Mouse (Mus musculus) stomach, postnatal 0 days (tissue): ENCODE measurements around the gene Itga2. TPM values are rescaled to one million over a fixed set of nuclear protein-coding genes. Genes with fewer than 3 reads are reported as not detected.

Source experiments
- ATAC-seq: fragments of 200-750 bp; cut with Nextera tagmentation; 2 replicates; pipeline ENCODE4 v1.8.0; 2017; ENCODE audit not compliant: low FRiP score, low TSS enrichment
- DNase-seq: peaks from one replicate; pipeline ENCODE4 v3.0.0-alpha.2; 2016; ENCODE audit warnings: low spot score
- H3K27ac ChIP-seq: fragments of 300-500 bp; sonication (generic); replicated peaks from 2 replicates; pipeline ENCODE4 v1.5.1; 2014; ENCODE audit warnings: mild to moderate bottlenecking, control low read depth
- H3K27me3 ChIP-seq: fragments of 300-500 bp; sonication (generic); 2 replicates; pipeline ENCODE4 v1.6.1; 2014; ENCODE audit warnings: low read length; ENCODE audit not compliant: control insufficient read depth, insufficient read depth
- H3K36me3 ChIP-seq: fragments of 300-500 bp; sonication (generic); 2 replicates; pipeline ENCODE4 v1.6.1; 2014; ENCODE audit warnings: low read length, mixed read lengths; ENCODE audit not compliant: control insufficient read depth, insufficient read depth
- H3K4me1 ChIP-seq: fragments of 300-500 bp; sonication (generic); replicated peaks from 2 replicates; pipeline ENCODE4 v1.6.1; 2014; ENCODE audit warnings: antibody characterized with exemption; ENCODE audit not compliant: control insufficient read depth, insufficient read depth
- H3K4me2 ChIP-seq: fragments of 300-500 bp; sonication (generic); replicated peaks from 2 replicates; pipeline ENCODE4 v1.6.1; 2014; ENCODE audit warnings: low read depth, mild to moderate bottlenecking, control low read depth, moderate library complexity
- H3K4me3 ChIP-seq: fragments of 300-500 bp; sonication (generic); 2 replicates; pipeline ENCODE4 v1.5.1; 2014; ENCODE audit warnings: low read depth, low read length, control low read depth
- H3K9ac ChIP-seq: fragments of 300-500 bp; sonication (generic); 2 replicates; pipeline ENCODE4 v1.6.1; 2014; ENCODE audit warnings: mild to moderate bottlenecking, low read length, control low read depth, mixed read lengths
- H3K9me3 ChIP-seq: fragments of 300-500 bp; sonication (generic); 2 replicates; pipeline ENCODE4 v1.6.1; 2016; ENCODE audit warnings: low read length; ENCODE audit not compliant: control insufficient read depth
- CTCF ChIP-seq: IDR thresholded peaks from 2 replicates; pipeline ENCODE4 v1.5.1; 2016; ENCODE audit warnings: antibody characterized with exemption, low read depth, mild to moderate bottlenecking, moderate library complexity
- EP300 ChIP-seq: optimal IDR thresholded peaks from 2 replicates; pipeline ENCODE3; 2016; ENCODE audit warnings: antibody characterized with exemption
- WGBS: fragments of 180-500 bp; shearing (Covaris S2); extraction: QIAGEN DNeasy Blood & Tissue Kit; methylation state at CpG from one replicate; pipeline ENCODE4 v1.1.7; 2014; 5-methylcytosine and 5-hydroxymethylcytosine counted together
- polyA plus RNA-seq: library from polyadenylated mRNA; unstranded; fragments of >200 nt; fragmentation: Nextera tagmentation; extraction: Ambion mirVana; gene quantifications from 2 replicates; pipeline ENCODE4 v1.2.1, GENCODE M21; 2015

Itga2 gene
- polyA plus RNA-seq, 1 experiment from 2014 or later: 4.4 TPM

- no peak for DNase-seq
- TF ChIP-seq EP300 (no peak), CTCF (no peak)
- Histone ChIP-seq H3K4me3 (no peak overlapping the region), H3K9me3 (no peaks in the 10 kb centered on the region), H3K27me3 (no peaks in the 10 kb centered on the region), H3K9ac (no peak overlapping the region), H3K4me1 (no peaks in the 10 kb centered on the region), H3K27ac (no peak overlapping the region), H3K36me3 (no peaks in the 10 kb centered on the region), H3K4me2 (no peak overlapping the region)
- WGBS: 46% methylated on average over 5 of the region's 5 CpGs
- ATAC-seq: no peak
Measured at GRCm38 (mm10) chr13:114809624-114810210, 122.2 kb downstream of the Itga2 start.

GRCm38 (mm10) chr13:114802971-114803370 lies 128.9 kb downstream of the Itga2 start:
- no peak overlapping the region for H3K4me2 ChIP-seq
- TF ChIP-seq CTCF: no peak
- TF ChIP-seq EP300: no peak
- H3K9me3 ChIP-seq: no peaks in the 10 kb centered on the region
- ATAC-seq (no peak), DNase-seq (no peak)
- H3K27ac ChIP-seq: no peak overlapping the region
- 66% methylated on average over 2 of the region's 2 CpGs for WGBS
- H3K27me3 ChIP-seq: no peaks in the 10 kb centered on the region
- H3K4me3 ChIP-seq: no peak overlapping the region
- H3K36me3 ChIP-seq: no peaks in the 10 kb centered on the region
- H3K4me1 ChIP-seq: no peaks in the 10 kb centered on the region
- H3K9ac ChIP-seq: no peak overlapping the region

- Histone ChIP-seq H3K27ac (no peak overlapping the region), H3K9me3 (no peaks in the 10 kb centered on the region), H3K9ac (no peak overlapping the region), H3K36me3 (no peaks in the 10 kb centered on the region), H3K27me3 (no peaks in the 10 kb centered on the region), H3K4me2 (no peak overlapping the region), H3K4me1 (no peaks in the 10 kb centered on the region), H3K4me3 (no peak overlapping the region)
- TF ChIP-seq EP300 (no peak), CTCF (no peak)
- 82% methylated on average over 3 of the region's 3 CpGs for WGBS
- DNase-seq (no peak), ATAC-seq (no peak)
Measured at GRCm38 (mm10) chr13:114801857-114802256, 130.0 kb downstream of the Itga2 start.

GRCm38 (mm10) chr13:114793250-114794030 lies 138.5 kb downstream of the Itga2 start:
- TF ChIP-seq CTCF: peak; percentile 80
- no peak for TF ChIP-seq EP300
- H3K9me3 ChIP-seq: no peaks in the 10 kb centered on the region
- H3K4me2 ChIP-seq: no peak overlapping the region
- no peak overlapping the region for H3K4me3 ChIP-seq
- H3K27me3 ChIP-seq: no peaks in the 10 kb centered on the region
- no peak overlapping the region for H3K9ac ChIP-seq
- H3K36me3 ChIP-seq: no peaks in the 10 kb centered on the region
- peak; percentile 46 for DNase-seq
- H3K27ac ChIP-seq: no peak overlapping the region
- no peak for ATAC-seq
- H3K4me1 ChIP-seq: no peaks in the 10 kb centered on the region
- WGBS: 41% methylated on average over 6 of the region's 6 CpGs

GRCm38 (mm10) chr13:114791511-114791910 lies 140.4 kb downstream of the Itga2 start:
- H3K4me1 ChIP-seq: no peaks in the 10 kb centered on the region
- no peak for DNase-seq
- no peak for ATAC-seq
- no peak overlapping the region for H3K4me2 ChIP-seq
- no peak overlapping the region for H3K9ac ChIP-seq
- peak; percentile 72 for TF ChIP-seq CTCF
- TF ChIP-seq EP300: no peak
- H3K9me3 ChIP-seq: no peaks in the 10 kb centered on the region
- WGBS: 81% methylated on average over 1 of the region's 1 CpGs
- H3K27ac ChIP-seq: no peak overlapping the region
- H3K27me3 ChIP-seq: no peaks in the 10 kb centered on the region
- no peak overlapping the region for H3K4me3 ChIP-seq
- no peaks in the 10 kb centered on the region for H3K36me3 ChIP-seq

Other genes with a start within 250 kb of the Itga2 start
- 105 and 109 TPM in 2 replicates for gene Mocs2, start 113.9 kb downstream of the Itga2 start, polyA plus RNA-seq
- gene Pelo, start 158.1 kb upstream of the Itga2 start, polyA plus RNA-seq: 4.9 and 5.5 TPM in 2 replicates
- 7.7 and 9.4 TPM in 2 replicates for gene Gm49395, start 169.8 kb upstream of the Itga2 start, polyA plus RNA-seq
- gene Itga1, start 169.9 kb upstream of the Itga2 start, polyA plus RNA-seq: 14.6 and 18.4 TPM in 2 replicates